ENCODE assay signal across 8 mouse cellular contexts in the genomic region with DNA sequence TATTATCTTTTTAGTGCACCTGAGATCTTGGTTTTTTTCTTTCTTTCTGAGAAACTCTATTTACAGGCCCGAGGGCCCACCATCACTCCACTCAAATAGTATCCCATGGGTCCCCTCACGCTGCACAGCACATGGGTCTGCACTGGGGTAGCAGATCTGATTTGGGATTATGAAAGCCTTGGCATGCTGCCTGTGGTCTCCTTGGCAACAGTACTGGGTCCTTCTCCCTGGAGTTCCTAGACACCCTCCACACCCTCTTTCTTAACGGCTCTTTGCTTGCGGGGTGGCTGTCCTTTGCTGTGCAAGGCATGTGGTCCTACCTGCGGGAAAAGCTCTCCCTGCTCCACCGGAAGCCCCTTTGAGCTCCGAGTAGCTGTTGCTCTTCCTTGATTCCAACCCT. TPM values are rescaled to one million over a fixed set of nuclear protein-coding genes. Genes with fewer than 3 reads are reported as not detected.
DNase-seq lines count a peak whose midpoint lies in the region; ATAC-seq and TF ChIP-seq lines count a peak whose summit lies in the region.

No protein-coding gene starts in this region.

- DNase-seq in adrenal gland, adult 8-10 months = peak; percentile 23
- DNase-seq in adrenal gland, postnatal 4 days (ENCODE audit: low spot score in 2 of 2) = no peak
- DNase-seq in lung, adult 18-20 months = peak; percentile 36 to 48
- DNase-seq in lung, adult 2 months = no peak
- DNase-seq in hindbrain, embryonic 10.5 days (ENCODE audit: low spot score) = no peak
- no peak for DNase-seq in spleen, adult 12 weeks (ENCODE audit: low spot score)

- peaks cover 10% of the 10 kb centered on the region for H3K27me3 ChIP-seq in hindbrain, embryonic 10.5 days (ENCODE audit: insufficient read depth, poor library complexity, severe bottlenecking)

- TF ChIP-seq POLR2A in lung, adult 2 months (IDR thresholded peaks at IDR 0.05; ENCODE audit: borderline replicate concordance, extremely low read depth, low read depth, low read length) = no peak

- H3K36me3 ChIP-seq in hindbrain, embryonic 10.5 days = peaks cover 97% of the 10 kb centered on the region

- no peak for TF ChIP-seq CTCF in lung, adult 2 months (IDR thresholded peaks at IDR 0.05; ENCODE audit: insufficient read depth, low read length)

- 28% methylated on average over 7 of the region's 7 CpGs for WGBS in lung, adult 2 months
- 65% methylated on average over 7 of the region's 7 CpGs for WGBS in hindbrain, embryonic 10.5 days

- no peaks in the 10 kb centered on the region for H3K9me3 ChIP-seq in hindbrain, embryonic 10.5 days

- no peaks in the 10 kb centered on the region for H3K4me1 ChIP-seq in lung, adult 2 months (ENCODE audit: control insufficient read depth, insufficient read depth, low read length)
- peaks cover 44% of the 10 kb centered on the region for H3K4me1 ChIP-seq in hindbrain, embryonic 10.5 days (replicated peaks)

- H3K27ac ChIP-seq in hindbrain, embryonic 10.5 days = peak overlapping the region; percentile 75

- H3K4me3 ChIP-seq in lung, adult 2 months (replicated peaks; ENCODE audit: extremely low read depth, low read depth, low read length) = no peak overlapping the region
- H3K4me3 ChIP-seq in hindbrain, embryonic 10.5 days = no peak overlapping the region

- ATAC-seq in megakaryocyte-erythroid progenitor cell, adult 5-6 weeks (replicated peaks; ENCODE audit: low FRiP score, low TSS enrichment, poor library complexity, severe bottlenecking) = peak; percentile 46; the same call in 1 of the 2 replicates
- no peak for ATAC-seq in monocyte, adult 5-6 weeks (replicated peaks; ENCODE audit: insufficient number of reproducible peaks, low FRiP score, low TSS enrichment, poor library complexity, severe bottlenecking)

RNA-seq across cellular contexts. Expression of a gene that starts 14.1 kb away (rescaled TPM):
- 10 to 100 TPM; 28.9 to 43.8 (median 33.8) TPM for total RNA-seq in adrenal gland, adult 8-10 months (2022)
- total RNA-seq in adrenal gland, postnatal 4 days (2021) = 10 to 100 TPM; 34.0 to 38.1 TPM
- polyA plus RNA-seq in lung, adult 2 months (2012; rRNA removed) = 8.5 and 12.9 TPM in 2 replicates
- 27.4 and 29.5 TPM in 2 replicates for polyA plus RNA-seq in hindbrain, embryonic 10.5 days (2016; fragmentation: Nextera tagmentation; extraction: Ambion mirVana)
- total RNA-seq in megakaryocyte-erythroid progenitor cell, adult 5-6 weeks (2014; fragmentation: Nextera tagmentation) = 10.4 and 14.1 TPM in 2 replicates
- total RNA-seq in megakaryocyte-erythroid progenitor cell, adult 5-6 weeks (2017) = 13.7 and 18.3 TPM in 2 replicates
- 25.4 to 32.3 TPM (median 27.0 TPM) in 3 replicates for total RNA-seq in monocyte, adult 5-6 weeks (2017)

Comparison
In these comparisons a context has a peak if more than half of its experiments do, and no peak if none do; other contexts are left out.
1. DNase-seq: peak in adrenal gland, adult 8-10 months (single experiment) and lung, adult 18-20 months (2 of 2); none in adrenal gland, postnatal 4 days (0 of 2), lung, adult 2 months (single experiment), hindbrain, embryonic 10.5 days (single experiment) and spleen, adult 12 weeks (single experiment).